Mouse (Mus musculus) midbrain, embryonic 16.5 days (tissue): ENCODE results near the gene Dr1. TPM values are rescaled to one million over a fixed set of nuclear protein-coding genes. Genes with fewer than 3 reads are reported as not detected.
A peak's percentile ranks its signal among the peaks of the same experiment; 100 is the strongest.
"Not testable (repeated sequence)": the region's sequence is repeated elsewhere in the genome, so short reads cannot be mapped to it uniquely, and the experiment has no call there.

Source experiments
- ATAC-seq: fragments of 200-750 bp; cut with Nextera tagmentation; 2 replicates; pipeline ENCODE4 v1.8.0; 2017; ENCODE audit warnings: moderate TSS enrichment
- H3K27ac ChIP-seq: fragments of 300-500 bp; sonication (generic); 2 replicates; pipeline ENCODE4 v1.5.1; 2014; ENCODE audit warnings: mild to moderate bottlenecking, low read length, mixed read lengths
- H3K27me3 ChIP-seq: fragments of 300-500 bp; sonication (generic); 2 replicates; pipeline ENCODE4 v1.6.1; 2014; ENCODE audit warnings: low read depth, low read length, mixed read lengths; ENCODE audit not compliant: control insufficient read depth, insufficient read depth
- H3K36me3 ChIP-seq: fragments of 300-500 bp; sonication (generic); 2 replicates; pipeline ENCODE4 v1.6.1; 2014; ENCODE audit warnings: mild to moderate bottlenecking, low read length, moderate library complexity, mixed read lengths; ENCODE audit not compliant: control insufficient read depth, insufficient read depth
- H3K4me1 ChIP-seq: fragments of 300-500 bp; sonication (generic); 2 replicates; pipeline ENCODE4 v1.6.1; 2014; ENCODE audit warnings: mild to moderate bottlenecking, low read length, mixed read lengths; ENCODE audit not compliant: control insufficient read depth, insufficient read depth
- H3K4me2 ChIP-seq: fragments of 300-500 bp; sonication (generic); 2 replicates; pipeline ENCODE4 v1.6.1; 2014; ENCODE audit warnings: mild to moderate bottlenecking, low read length, mixed read lengths
- H3K4me3 ChIP-seq: fragments of 300-500 bp; sonication (generic); 2 replicates; pipeline ENCODE4 v1.5.1; 2014; ENCODE audit warnings: low read depth, mild to moderate bottlenecking, low read length, moderate library complexity, mixed read lengths
- H3K9ac ChIP-seq: fragments of 300-500 bp; sonication (generic); 2 replicates; pipeline ENCODE4 v1.6.1; 2014; ENCODE audit warnings: low read depth, low read length, mixed read lengths
- H3K9me3 ChIP-seq: fragments of 300-500 bp; sonication (generic); replicated peaks from 2 replicates; pipeline ENCODE4 v1.6.1; 2014; ENCODE audit warnings: mild to moderate bottlenecking, low read length, mixed read lengths; ENCODE audit not compliant: control insufficient read depth, poor library complexity, severe bottlenecking
- WGBS: fragments of 180-500 bp; shearing (Covaris S2); extraction: QIAGEN DNeasy Blood & Tissue Kit; methylation state at CpG from one replicate; pipeline ENCODE4 v1.1.7; 2014; 5-methylcytosine and 5-hydroxymethylcytosine counted together
- polyA plus RNA-seq: library from polyadenylated mRNA; unstranded; fragments of >200 nt; fragmentation: Nextera tagmentation; extraction: Ambion mirVana; gene quantifications from 2 replicates; pipeline ENCODE4 v1.2.1, GENCODE M21; 2015

Dr1 gene
- polyA plus RNA-seq, 1 experiment from 2014 or later, result 46.4 TPM

DNA sequence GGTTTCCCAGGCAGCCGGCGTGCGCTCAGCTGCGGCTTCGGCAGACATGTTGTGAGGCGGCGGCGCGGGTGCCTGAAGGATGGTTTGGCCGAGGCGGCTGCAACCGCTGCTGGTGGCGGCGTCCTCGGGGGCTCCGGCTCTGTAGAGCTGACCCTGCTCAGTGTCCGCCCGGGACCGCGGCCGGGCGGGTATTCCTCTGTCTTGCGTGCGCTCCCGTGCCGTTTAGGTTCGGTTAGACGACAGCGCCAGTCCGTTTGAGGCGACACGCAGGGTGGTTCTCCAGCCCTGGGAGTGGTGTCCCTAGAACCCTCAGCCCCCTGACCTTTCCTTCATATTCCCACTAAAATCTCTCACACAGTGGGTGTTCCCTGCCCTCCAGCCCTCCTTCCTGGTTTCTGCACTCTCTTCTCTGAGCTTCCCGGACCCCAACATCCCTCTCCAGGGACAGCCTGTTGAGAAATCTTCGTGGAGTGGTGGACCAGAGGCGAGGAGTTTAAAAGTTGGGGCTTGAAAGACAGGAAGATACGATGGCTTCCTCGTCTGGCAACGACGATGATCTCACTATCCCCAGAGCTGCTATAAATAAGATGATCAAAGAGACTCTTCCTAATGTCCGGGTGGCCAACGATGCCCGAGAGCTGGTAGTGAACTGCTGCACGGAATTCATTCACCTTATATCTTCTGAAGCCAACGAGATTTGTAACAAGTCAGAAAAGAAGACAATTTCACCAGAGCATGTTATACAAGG is 540 bp downstream of the Dr1 start:
- H3K9me3 ChIP-seq, result no peaks in the 10 kb centered on the region
- WGBS, result 0% methylated on average over 44 of the region's 44 CpGs
- H3K9ac ChIP-seq, result peak overlapping the region; percentile 94
- no peaks in the 10 kb centered on the region for H3K27me3 ChIP-seq
- H3K4me3 ChIP-seq, result peak overlapping the region; percentile 87
- peak overlapping the region; percentile 92 for H3K27ac ChIP-seq
- no peaks in the 10 kb centered on the region for H3K36me3 ChIP-seq
- H3K4me2 ChIP-seq, result peak overlapping the region; percentile 83
- ATAC-seq, result peak; percentile 80
- H3K4me1 ChIP-seq, result peaks cover 40% of the 10 kb centered on the region

DNA sequence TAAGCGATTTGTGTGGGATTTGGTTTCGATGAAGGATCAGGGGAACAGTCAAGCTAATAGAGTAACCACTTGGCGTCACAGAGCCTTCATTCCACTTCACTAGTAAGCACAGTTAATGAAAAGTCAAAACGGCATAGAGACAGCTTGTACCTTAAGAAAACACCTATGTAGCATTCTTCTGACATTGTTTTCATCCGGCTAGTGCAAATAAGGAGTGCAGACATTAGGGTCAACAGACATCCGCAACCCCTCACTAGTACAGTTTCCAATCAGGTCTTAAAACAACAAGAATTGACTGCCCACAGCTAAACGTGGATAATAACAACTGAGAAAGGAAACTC is 1.1 kb downstream of the Dr1 start:
- Histone ChIP-seq H3K4me2 (peak overlapping the region; percentile 83), H3K4me1 (peaks cover 43% of the 10 kb centered on the region), H3K9ac (peak overlapping the region; percentile 94), H3K9me3 (no peaks in the 10 kb centered on the region), H3K27me3 (no peaks in the 10 kb centered on the region), H3K27ac (no peak overlapping the region), H3K36me3 (no peaks in the 10 kb centered on the region), H3K4me3 (peak overlapping the region; percentile 87)
- 21% methylated on average over 7 of the region's 7 CpGs for WGBS
- ATAC-seq, result no peak

DNA sequence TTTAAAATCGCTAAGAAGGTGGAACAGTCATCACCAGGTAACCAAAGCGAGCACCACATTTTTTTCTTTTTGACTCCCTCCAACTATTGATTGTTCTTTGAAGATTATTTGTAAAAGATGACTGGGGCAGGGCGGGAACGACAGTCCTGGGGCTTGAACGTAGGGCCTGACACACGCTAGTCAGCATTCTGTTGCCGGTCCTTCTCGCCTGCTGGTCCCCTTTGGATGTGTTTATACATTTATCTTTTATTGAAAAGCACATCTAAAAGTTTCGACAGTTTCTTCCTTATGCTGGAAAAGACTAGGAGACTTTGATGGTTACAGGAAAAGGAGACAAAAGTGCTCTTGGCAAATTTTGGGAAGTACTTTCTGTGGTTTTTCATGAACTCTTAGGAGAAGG is 1.7 kb downstream of the Dr1 start:
- Histone ChIP-seq H3K4me1 (peaks cover 43% of the 10 kb centered on the region), H3K27me3 (no peaks in the 10 kb centered on the region), H3K4me2 (peak overlapping the region; percentile 83), H3K4me3 (peak overlapping the region; percentile 87), H3K36me3 (no peaks in the 10 kb centered on the region), H3K27ac (no peak overlapping the region), H3K9ac (peak overlapping the region; percentile 94; the same call in 1 of the 2 replicates), H3K9me3 (no peaks in the 10 kb centered on the region)
- WGBS, result 53% methylated on average over 9 of the region's 9 CpGs
- ATAC-seq, result no peak

DNA sequence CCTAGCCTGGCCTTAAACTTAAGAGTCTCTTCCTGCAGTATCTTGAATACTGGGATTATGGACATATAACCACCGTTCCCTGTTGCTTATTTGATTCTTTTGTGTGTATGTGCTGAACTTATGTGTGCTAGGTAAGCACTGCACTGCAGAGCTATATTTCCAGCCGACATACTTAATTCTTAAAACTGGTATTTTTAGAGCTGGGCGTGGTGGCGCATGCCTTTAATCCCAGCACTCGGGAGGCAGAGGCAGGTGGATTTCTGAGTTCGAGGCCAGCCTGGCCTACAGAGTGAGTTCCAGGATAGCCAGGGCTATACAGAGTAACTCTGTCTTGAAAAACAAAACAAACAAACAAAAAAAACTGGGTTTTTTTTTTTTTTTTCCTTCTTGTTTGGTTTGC is 2.6 kb downstream of the Dr1 start:
- not testable (repeated sequence) for H3K4me3 ChIP-seq

DNA sequence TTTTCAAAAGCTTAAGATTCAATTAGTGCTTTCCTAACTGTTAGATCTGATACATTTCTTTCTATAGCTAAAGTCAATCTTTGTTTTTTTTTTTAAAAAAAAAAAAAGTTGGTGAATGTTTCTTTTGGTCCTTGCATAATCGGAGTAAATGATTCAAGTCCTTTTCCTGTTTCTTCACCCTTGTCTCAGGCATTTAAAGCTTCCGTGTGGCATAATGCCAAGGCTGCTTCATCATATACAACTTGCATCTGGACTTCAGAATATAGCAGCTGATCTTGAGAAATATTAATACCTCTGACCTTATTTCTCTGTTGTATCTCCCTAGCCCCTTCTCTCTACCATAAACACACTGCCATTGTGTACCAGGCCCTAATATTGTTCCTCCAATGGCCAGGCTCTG is 18.3 kb downstream of the Dr1 start:
- Histone ChIP-seq H3K36me3 (no peaks in the 10 kb centered on the region), H3K9ac (no peak overlapping the region), H3K27me3 (no peaks in the 10 kb centered on the region), H3K4me3 (no peak overlapping the region), H3K4me1 (no peaks in the 10 kb centered on the region), H3K9me3 (no peaks in the 10 kb centered on the region), H3K27ac (no peak overlapping the region), H3K4me2 (no peak overlapping the region)
- 87% methylated on average over 2 of the region's 2 CpGs for WGBS
- ATAC-seq, result no peak

More for the DNA sequence above, 2.6 kb downstream of the Dr1 start:
- not testable (repeated sequence) for ATAC-seq, H3K27ac ChIP-seq, H3K27me3 ChIP-seq, H3K36me3 ChIP-seq, H3K9ac ChIP-seq, H3K9me3 ChIP-seq
- 93% methylated on average over 6 of the region's 6 CpGs for WGBS
- H3K4me1 ChIP-seq, result peaks cover 43% of the 10 kb centered on the region
- H3K4me2 ChIP-seq, result peak overlapping the region; percentile 54

DNA sequence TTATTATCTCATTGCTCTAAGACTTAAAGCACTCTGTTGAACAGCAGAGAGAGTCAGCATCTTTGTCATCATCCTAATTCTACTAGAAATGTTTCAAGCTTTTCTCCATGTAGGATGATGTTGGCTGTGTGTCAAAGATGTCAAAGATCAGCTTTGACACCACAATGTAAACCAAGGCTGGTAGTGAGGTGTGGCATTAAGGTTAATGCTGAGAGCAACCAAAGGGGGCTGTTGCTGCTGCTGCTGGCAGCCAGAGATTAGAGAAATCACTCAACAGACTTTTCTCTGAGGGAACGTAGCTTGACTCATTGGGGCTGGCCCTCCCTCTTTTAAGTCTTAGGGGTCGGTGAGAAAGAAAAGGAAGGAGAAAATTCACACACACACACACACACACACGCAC is 32.9 kb downstream of the Dr1 start:
- Histone ChIP-seq H3K4me1 (no peaks in the 10 kb centered on the region), H3K4me3 (no peak overlapping the region), H3K9me3 (no peaks in the 10 kb centered on the region), H3K36me3 (no peaks in the 10 kb centered on the region), H3K4me2 (no peak overlapping the region), H3K27ac (no peak overlapping the region), H3K9ac (no peak overlapping the region), H3K27me3 (no peaks in the 10 kb centered on the region)
- no peak for ATAC-seq
- WGBS, result 58% methylated on average over 3 of the region's 3 CpGs

DNA sequence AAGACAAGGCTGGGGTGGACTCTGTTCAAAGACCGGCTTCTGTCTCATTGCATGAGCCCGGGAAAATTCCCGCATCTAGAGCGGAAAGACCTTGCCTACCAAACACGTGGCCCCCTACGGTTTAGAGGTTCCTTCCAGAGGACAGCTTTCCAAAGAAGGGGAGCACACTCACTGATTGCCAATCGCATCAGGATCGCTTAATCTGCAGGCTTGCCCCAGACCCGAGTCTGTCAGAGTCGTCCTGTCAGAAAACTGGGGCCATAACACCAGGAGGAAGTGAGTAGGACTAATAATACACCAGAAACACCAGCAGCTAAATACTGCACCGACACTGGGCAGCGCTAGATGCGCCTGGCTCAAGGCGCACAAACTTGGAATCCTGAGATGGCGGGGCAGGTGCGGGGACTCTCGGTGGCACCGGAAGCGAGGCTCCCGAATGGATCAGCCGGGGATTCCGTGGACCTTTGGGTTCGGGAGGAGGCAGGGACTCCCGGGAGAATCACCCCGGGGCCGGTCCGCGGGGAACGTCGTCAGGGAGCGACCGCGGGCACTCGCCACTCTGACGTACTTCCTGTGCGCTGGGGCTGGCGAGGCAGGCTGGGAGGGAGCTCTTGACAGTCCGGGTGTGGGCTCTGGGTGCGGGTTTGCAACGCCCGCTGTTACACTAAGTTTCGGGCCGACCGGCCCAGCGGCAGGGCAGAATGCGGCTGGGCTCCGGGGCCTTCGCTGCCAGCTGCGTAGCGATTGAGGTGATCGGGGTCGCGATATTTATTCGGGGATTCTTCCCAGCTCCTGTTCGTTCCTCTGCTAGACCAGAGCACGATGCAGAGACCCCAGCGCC is 43.7 kb downstream of the Dr1 start, which contains the start of gene Pigg:
Gene Pigg (plus strand): TSS at position 386 of the 841 bp plus-strand sequence.
- under 1% methylated on average over 57 of the region's 57 CpGs for WGBS
- Histone ChIP-seq H3K9ac (peak within 1 kb of the TSS; percentile 86), H3K9me3 (no peaks in the 10 kb centered on the region), H3K27me3 (no peaks in the 10 kb centered on the region), H3K4me2 (peak within 1 kb of the TSS; percentile 86), H3K27ac (peak within 1 kb of the TSS; percentile 88), H3K4me3 (peak within 1 kb of the TSS; percentile 78), H3K36me3 (no peaks in the 10 kb centered on the region), H3K4me1 (peaks cover 8% of the 10 kb centered on the region)
- ATAC-seq, result peak; percentile 98

DNA sequence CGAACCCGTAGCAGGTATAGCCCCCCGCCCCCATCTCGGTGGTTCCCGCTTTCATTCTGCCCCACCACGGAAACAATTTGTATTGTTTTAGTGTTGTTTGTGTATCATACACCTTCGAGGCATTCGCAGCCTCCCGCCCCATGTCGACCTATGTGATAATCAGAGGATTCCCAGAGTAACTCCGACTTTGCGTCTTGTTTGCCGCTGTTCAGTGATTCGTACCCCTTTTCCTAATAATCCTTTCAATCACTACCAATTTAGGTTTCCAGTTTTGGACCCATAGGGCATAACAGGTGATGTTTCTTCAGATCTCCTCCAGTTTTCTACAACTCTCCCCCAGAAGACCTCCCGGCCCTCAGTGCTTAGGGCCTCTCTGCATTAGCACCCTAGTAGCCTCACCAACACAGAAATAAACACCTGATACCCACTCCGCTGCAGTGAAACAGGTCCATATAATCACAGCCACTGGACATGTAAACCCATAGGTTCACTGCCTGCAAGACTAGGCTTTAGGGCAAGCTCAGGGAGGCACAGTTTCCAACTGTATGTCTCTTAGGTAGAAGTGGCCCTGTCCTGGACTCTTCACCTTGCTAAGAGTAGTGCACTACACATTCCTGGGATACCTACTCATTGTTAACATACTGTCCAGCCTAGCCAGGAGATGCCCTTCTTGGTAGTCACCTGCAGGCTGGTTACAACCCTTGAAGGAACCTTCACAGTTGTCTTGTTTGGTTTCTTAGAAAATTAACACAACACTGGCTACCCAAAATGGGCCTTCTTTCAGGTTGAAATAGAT is 44.6 kb downstream of the Dr1 start:
- Histone ChIP-seq H3K4me2 (peak overlapping the region; percentile 86), H3K36me3 (no peaks in the 10 kb centered on the region), H3K27me3 (no peaks in the 10 kb centered on the region), H3K27ac (peak overlapping the region; percentile 88; the same call in 1 of the 2 replicates), H3K9ac (peak overlapping the region; percentile 86), H3K9me3 (no peaks in the 10 kb centered on the region), H3K4me1 (peaks cover 8% of the 10 kb centered on the region), H3K4me3 (peak overlapping the region; percentile 78)
- no peak for ATAC-seq
- WGBS, result 6% methylated on average over 16 of the region's 16 CpGs
